Mouse (Mus musculus): Measurements from ENCODE around the gene Midn.
A peak's percentile ranks its signal among the peaks of the same experiment; 100 is the strongest.

Gene Midn

DNA sequence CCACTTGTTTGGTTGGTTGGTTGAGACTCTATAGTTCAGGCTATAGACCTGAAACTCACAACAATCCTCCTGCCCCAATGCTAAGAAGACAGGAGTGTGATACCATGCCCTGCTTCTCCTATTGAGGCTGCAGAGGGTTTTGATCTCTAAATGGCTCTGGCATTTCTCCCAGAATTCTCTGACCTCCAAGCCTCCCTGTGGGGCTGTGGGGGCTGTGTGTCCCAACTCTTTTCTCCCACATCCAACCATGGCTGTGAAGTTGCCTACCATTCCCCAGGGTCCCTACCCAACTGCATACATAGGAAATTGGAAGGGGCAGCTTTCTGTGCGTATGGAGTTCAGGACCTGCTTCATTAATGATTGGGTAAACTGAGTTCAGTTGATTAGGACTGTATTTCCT, 48.1 kb downstream of the Midn start:
- DNase-seq (ENCODE audit: low spot score), result no peak

DNA sequence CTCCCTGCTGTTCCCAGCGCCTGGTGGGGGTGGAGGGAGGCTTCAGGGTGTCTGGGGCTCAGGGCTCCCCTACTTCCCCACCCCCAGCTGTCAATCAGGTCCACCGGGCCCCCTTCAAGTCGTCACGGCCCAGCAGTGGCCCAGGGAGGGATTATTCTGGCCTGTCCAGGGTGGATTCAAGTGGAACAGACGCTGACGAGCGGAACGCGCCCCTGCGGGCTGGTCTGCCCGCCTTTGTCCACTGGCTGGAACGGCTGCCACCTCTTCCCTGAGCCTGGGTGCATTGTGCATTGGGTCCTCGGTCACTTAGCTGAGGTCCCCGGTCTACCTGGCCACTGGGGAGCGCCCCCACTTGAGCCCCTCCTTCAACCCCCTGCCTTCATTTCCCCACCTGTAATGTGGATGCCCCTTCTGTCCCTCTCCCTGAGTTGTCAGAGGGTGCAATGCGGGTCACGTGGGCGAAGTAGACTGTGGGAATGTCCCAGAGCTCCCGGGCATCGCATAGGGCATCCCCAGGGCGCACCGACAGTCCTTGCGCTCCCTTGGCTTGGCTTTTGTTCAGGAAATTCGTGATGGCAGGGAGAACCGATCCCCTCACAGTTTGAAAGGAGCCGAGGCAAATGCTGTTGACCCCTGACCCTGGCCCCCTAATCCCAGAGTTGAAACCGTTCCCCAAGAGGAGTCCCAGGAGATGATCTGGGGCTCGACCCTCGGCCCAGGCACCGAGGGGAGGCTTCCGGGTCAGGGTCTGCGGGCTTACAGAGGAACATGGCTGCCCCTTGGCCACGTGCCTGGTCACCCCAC, 48.9 kb downstream of the Midn start:
- DNase-seq (ENCODE audit: low spot score), result no peak

DNA sequence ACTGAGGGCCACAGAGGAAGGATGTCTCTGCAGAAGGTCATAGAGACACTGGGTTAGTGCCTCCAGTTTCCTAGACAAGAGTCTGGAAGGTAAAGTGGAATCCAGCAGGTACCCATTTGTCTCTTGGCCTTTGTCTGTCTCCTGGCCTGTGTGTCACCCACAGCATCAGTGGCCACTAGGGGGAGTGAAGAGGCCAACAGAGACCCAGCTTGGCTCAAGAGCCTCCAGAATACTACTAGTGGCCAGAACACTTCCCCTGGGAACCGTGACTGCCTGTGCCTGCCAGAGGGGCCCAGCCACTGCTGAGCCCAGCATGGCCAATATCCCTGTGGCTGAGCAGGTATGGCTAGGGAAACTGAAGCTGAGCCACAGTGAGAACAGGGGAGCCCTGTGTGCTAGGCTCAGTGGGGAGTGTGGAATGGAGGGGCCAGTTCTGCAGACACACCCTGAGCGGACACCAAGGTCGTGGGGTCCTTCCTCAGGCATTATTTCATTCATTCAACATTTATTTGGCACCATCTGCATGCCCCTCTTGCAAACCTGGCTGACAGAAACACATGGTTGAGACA, 51.5 kb downstream of the Midn start:
- DNase-seq (ENCODE audit: low spot score), result peak; percentile 82

DNA sequence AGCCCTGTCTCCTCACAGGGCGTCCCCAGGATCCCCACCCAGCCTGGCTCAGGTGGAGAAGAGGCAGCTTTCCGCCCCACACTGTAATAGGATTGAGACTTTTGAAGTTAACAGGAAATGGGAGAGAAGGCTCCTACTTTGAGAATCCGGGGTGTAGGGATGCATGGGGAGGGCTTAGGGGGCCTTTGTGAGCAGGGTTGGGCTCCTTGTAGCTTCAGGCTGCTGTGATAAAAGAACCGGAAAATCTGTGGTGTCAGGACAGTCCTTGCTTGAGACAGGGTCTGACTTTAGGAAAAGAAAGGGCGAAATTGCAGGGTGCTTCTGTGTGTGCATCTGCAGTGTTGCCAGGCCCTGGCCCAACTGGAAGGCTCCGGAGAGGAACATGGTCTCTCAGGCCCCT, 52.4 kb downstream of the Midn start:
- DNase-seq (ENCODE audit: low spot score), result no peak

DNA sequence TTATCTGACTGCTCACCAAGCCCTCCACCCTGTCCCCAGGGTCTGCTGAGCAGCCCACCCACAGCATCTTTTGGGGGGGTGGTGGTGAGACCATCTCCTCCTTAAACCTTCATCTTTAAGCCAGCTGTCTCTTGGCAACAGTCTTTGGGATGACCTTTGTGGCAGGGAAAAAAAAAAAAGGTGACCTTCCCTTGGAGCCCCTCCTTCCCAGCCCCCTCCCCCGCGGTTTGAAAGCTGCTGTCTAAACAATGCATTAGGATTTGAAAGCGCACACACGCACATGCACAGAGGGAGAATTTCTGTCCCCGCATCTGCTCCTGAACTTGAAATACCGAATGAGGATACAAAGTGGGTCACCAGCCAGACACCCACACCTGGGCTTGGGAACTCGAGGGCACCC, 56.0 kb downstream of the Midn start:
- no peak for DNase-seq (ENCODE audit: low spot score)

DNA sequence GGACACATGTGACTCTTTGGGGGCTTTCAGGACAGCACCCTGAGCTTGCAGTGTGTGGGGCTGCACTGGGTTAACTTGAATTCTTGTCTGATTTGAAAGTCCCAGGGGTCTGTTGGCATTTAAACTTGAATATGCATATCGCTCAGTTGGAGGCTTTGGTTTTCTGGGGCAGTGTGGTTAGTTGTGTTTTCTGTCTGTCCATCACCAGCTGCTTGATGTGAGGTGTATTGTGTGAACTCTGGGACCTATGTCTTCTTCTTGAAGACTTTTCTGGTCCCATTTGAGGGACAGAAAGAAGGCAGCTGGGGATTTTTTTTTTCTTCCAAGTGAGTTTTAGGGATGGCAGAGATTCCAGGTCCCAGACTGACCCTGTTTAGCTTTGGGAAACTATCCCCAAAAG, 59.1 kb downstream of the Midn start:
- DNase-seq (ENCODE audit: low spot score), result no peak

DNA sequence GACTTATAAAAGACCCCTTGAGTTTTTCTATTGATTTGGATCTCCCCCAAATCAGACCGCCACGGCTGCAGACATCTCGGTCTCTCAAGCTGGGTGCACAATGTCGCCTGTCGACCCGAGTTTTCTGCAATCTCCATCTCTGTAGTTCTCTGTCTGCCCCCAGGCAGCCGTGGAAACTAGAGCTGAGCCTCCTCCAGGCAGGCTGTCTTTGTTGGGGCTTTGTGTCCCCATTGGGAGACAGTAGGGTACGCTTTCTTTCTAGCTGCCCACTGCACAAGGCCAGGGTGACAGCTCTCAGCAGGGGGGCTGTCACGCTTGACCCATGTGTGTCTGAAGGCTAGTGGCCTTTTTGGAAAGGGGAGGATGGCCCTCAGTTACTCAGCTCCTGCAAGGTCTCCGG, 59.6 kb downstream of the Midn start:
- DNase-seq (ENCODE audit: low spot score), result no peak

Data from ovary, postnatal 14 days (tissue).